Mouse (Mus musculus) forebrain, embryonic 13.5 days (tissue): Measurements from ENCODE around the gene Clstn2. TPM values are rescaled to one million over a fixed set of nuclear protein-coding genes. Genes with fewer than 3 reads are reported as not detected.
A peak's percentile ranks its signal among the peaks of the same experiment; 100 is the strongest.

Source experiments
- ATAC-seq: fragments of 200-750 bp; cut with Nextera tagmentation; 2 replicates; pipeline ENCODE4 v1.8.0; 2017
- H3K27ac ChIP-seq: fragments of 300-500 bp; sonication (generic); 2 replicates; pipeline ENCODE4 v1.5.1; 2015; ENCODE audit warnings: inconsistent platforms, mild to moderate bottlenecking, moderate library complexity
- H3K27me3 ChIP-seq: fragments of 300-500 bp; sonication (generic); 2 replicates; pipeline ENCODE4 v1.6.1; 2015; ENCODE audit warnings: mild to moderate bottlenecking, inconsistent platforms
- H3K36me3 ChIP-seq: fragments of 300-500 bp; sonication (generic); 2 replicates; pipeline ENCODE4 v1.6.1; 2015; ENCODE audit warnings: mild to moderate bottlenecking, inconsistent platforms; ENCODE audit not compliant: poor library complexity, severe bottlenecking
- H3K4me1 ChIP-seq: fragments of 300-500 bp; sonication (generic); 2 replicates; pipeline ENCODE4 v1.6.1; 2015; ENCODE audit warnings: inconsistent platforms
- H3K4me2 ChIP-seq: fragments of 300-500 bp; sonication (generic); 2 replicates; pipeline ENCODE4 v1.6.1; 2015; ENCODE audit warnings: inconsistent platforms, mild to moderate bottlenecking, moderate library complexity
- H3K4me3 ChIP-seq: fragments of 300-500 bp; sonication (generic); 2 replicates; pipeline ENCODE4 v1.5.1; 2015; ENCODE audit warnings: mild to moderate bottlenecking, inconsistent platforms
- H3K9ac ChIP-seq: fragments of 300-500 bp; sonication (generic); 2 replicates; pipeline ENCODE4 v1.6.1; 2015; ENCODE audit warnings: mild to moderate bottlenecking, inconsistent platforms
- H3K9me3 ChIP-seq: fragments of 300-500 bp; sonication (generic); replicated peaks from 2 replicates; pipeline ENCODE4 v1.6.1; 2016; ENCODE audit warnings: inconsistent platforms
- WGBS: fragments of 180-500 bp; shearing (Covaris S2); methylation state at CpG from one replicate; pipeline ENCODE4 v1.1.7; 2015; 5-methylcytosine and 5-hydroxymethylcytosine counted together
- polyA plus RNA-seq: library from polyadenylated mRNA; unstranded; fragments of >200 nt; fragmentation: Nextera tagmentation; extraction: Ambion mirVana; gene quantifications from 2 replicates; pipeline ENCODE4 v1.2.1, GENCODE M21; 2015

Gene Clstn2
- polyA plus RNA-seq, 1 experiment from 2014 or later = 3.8 TPM

DNA sequence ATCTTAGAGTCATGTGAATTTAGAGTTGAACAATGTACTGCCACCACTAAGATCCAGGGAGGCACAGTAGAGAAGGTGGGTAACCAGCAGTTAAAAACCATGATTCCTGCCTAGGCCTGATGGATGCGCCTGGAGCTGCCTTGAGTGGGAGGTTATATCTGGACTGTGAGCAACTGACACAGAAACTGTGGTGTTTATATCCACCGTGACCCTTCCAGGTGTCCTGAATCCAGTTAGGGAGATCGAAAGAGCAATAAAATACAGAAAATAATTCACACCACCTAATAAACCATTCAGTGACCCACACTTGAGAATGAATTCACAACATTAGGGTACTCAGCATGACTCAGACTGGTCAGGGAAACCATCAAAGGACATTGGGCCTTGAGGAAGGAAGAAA lies 141.6 kb downstream of the Clstn2 start:
- no peak for ATAC-seq
- no peaks in the 10 kb centered on the region for H3K9me3 ChIP-seq
- no peaks in the 10 kb centered on the region for H3K4me1 ChIP-seq
- H3K27ac ChIP-seq = no peak overlapping the region
- H3K36me3 ChIP-seq = no peaks in the 10 kb centered on the region
- no peak overlapping the region for H3K4me3 ChIP-seq
- 86% methylated on average over 3 of the region's 3 CpGs for WGBS
- H3K4me2 ChIP-seq = no peak overlapping the region
- H3K9ac ChIP-seq = no peak overlapping the region
- no peaks in the 10 kb centered on the region for H3K27me3 ChIP-seq

- WGBS = 88% methylated on average over 3 of the region's 3 CpGs
- no peak overlapping the region for H3K4me3 ChIP-seq
- H3K27ac ChIP-seq = no peak overlapping the region
- H3K27me3 ChIP-seq = no peaks in the 10 kb centered on the region
- H3K9ac ChIP-seq = no peak overlapping the region
- H3K4me1 ChIP-seq = no peaks in the 10 kb centered on the region
- ATAC-seq = no peak
- no peaks in the 10 kb centered on the region for H3K9me3 ChIP-seq
- H3K36me3 ChIP-seq = no peaks in the 10 kb centered on the region
- H3K4me2 ChIP-seq = no peak overlapping the region
These were observed 149.6 kb downstream of the Clstn2 start for GRCm38 (mm10) chr9:97883336-97883735.

DNA sequence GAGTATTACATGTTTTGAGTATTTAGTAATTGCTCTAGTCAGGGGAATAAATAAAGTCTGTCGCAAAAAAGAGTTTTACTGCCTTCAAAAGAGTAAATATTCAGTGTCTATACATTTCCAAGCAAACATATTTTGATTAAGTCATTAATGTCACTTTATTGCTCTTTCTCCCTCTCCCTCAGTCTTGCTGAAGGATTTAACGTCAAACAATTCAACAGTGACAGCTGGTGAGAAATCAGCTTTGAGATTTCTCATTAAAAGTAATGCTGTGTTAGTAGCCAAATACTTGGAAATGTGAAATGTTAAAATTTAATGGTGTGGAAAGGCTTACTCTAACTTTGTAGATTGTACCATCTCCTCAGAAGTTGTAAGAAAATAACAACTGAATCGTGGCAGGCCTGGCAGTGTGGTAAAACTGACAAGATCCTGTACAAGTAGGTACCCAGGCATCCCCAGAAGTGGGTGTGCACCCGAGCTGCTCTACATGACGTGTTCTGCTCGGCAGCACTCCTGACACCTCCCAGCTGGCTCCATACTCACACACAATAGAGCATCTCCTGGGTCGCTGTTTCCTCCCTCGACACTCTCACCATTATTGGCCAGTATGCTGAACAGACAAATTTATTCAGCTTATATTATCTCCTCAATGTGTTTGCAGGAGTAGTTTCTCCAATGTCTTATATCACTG lies 165.8 kb downstream of the Clstn2 start:
- H3K27ac ChIP-seq = no peak overlapping the region
- ATAC-seq = peak; percentile 63; the same call in 1 of the 2 replicates
- WGBS = 54% methylated on average over 8 of the region's 8 CpGs

GRCm38 (mm10) chr9:97852859-97853258 lies 180.1 kb downstream of the Clstn2 start:
- no peak overlapping the region for H3K4me2 ChIP-seq
- ATAC-seq = no peak
- H3K9ac ChIP-seq = no peak overlapping the region
- no peaks in the 10 kb centered on the region for H3K27me3 ChIP-seq
- peaks cover 5% of the 10 kb centered on the region for H3K4me1 ChIP-seq
- H3K27ac ChIP-seq = no peak overlapping the region
- H3K36me3 ChIP-seq = no peaks in the 10 kb centered on the region
- H3K4me3 ChIP-seq = no peak overlapping the region
- H3K9me3 ChIP-seq = no peaks in the 10 kb centered on the region

More for the DNA sequence above, 165.8 kb downstream of the Clstn2 start:
- no peak overlapping the region for H3K9ac ChIP-seq
- H3K4me2 ChIP-seq = no peak overlapping the region
- H3K4me3 ChIP-seq = no peak overlapping the region
- H3K36me3 ChIP-seq = no peaks in the 10 kb centered on the region
- no peaks in the 10 kb centered on the region for H3K27me3 ChIP-seq
- H3K9me3 ChIP-seq = no peaks in the 10 kb centered on the region
- no peaks in the 10 kb centered on the region for H3K4me1 ChIP-seq

- peak; percentile 62; the same call in 1 of the 2 replicates for ATAC-seq
- Histone ChIP-seq H3K4me3 (no peak overlapping the region), H3K4me1 (peaks cover 7% of the 10 kb centered on the region), H3K36me3 (no peaks in the 10 kb centered on the region), H3K9me3 (no peaks in the 10 kb centered on the region), H3K9ac (no peak overlapping the region), H3K4me2 (no peak overlapping the region), H3K27me3 (no peaks in the 10 kb centered on the region), H3K27ac (no peak overlapping the region)
- 67% methylated on average over 12 of the region's 12 CpGs for WGBS
These were observed 184.8 kb downstream of the Clstn2 start for GRCm38 (mm10) chr9:97847873-97848838.

GRCm38 (mm10) chr9:97842054-97842453 lies 190.9 kb downstream of the Clstn2 start:
- Histone ChIP-seq H3K4me2 (no peak overlapping the region), H3K4me3 (no peak overlapping the region), H3K27ac (no peak overlapping the region), H3K27me3 (no peaks in the 10 kb centered on the region), H3K4me1 (no peaks in the 10 kb centered on the region), H3K36me3 (no peaks in the 10 kb centered on the region), H3K9ac (no peak overlapping the region), H3K9me3 (no peaks in the 10 kb centered on the region)
- no peak for ATAC-seq
- WGBS = 92% methylated on average over 7 of the region's 7 CpGs

- no peak overlapping the region for H3K9ac ChIP-seq
- WGBS = 89% methylated on average over 3 of the region's 3 CpGs
- H3K36me3 ChIP-seq = no peaks in the 10 kb centered on the region
- H3K4me1 ChIP-seq = peaks cover 8% of the 10 kb centered on the region
- 0 out of 2 replicates have a peak, but pooled peaks cover 2% of the 10 kb centered on the region for H3K27me3 ChIP-seq
- no peaks in the 10 kb centered on the region for H3K9me3 ChIP-seq
- H3K27ac ChIP-seq = no peak overlapping the region
- H3K4me3 ChIP-seq = no peak overlapping the region
- ATAC-seq = no peak
- H3K4me2 ChIP-seq = no peak overlapping the region
These were observed 201.8 kb downstream of the Clstn2 start for GRCm38 (mm10) chr9:97831216-97831615.

DNA sequence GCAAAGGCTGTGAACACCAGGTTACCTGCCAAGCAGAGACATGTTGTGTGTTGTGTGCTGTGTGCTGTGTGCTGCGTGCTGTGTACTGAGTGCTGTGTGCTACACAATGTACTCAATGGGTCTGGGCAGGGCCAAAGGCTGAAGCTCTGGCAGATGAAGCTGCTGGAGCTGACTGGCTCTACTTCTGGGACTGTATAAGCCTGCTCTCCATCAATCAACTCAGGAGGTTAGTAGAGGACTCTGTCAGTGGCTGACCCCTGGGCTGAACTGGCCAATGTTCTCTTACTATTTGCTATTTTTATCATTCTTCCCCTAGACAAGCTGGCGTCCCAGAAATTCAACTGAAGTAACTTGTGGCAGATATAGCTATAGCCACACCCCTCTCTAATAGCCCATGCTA lies 203.1 kb downstream of the Clstn2 start:
- Histone ChIP-seq H3K27me3 (0 out of 2 replicates have a peak, but pooled peaks cover 2% of the 10 kb centered on the region), H3K27ac (no peak overlapping the region), H3K9ac (no peak overlapping the region), H3K4me1 (peaks cover 13% of the 10 kb centered on the region), H3K4me2 (no peak overlapping the region), H3K9me3 (no peaks in the 10 kb centered on the region), H3K4me3 (no peak overlapping the region), H3K36me3 (no peaks in the 10 kb centered on the region)
- WGBS = 78% methylated on average over 2 of the region's 2 CpGs
- ATAC-seq = no peak

- WGBS = 50% methylated on average over 10 of the region's 10 CpGs
These were observed 205.3 kb downstream of the Clstn2 start for GRCm38 (mm10) chr9:97827689-97828088.

GRCm38 (mm10) chr9:97826077-97826947 lies 206.7 kb downstream of the Clstn2 start:
- peak; percentile 86 for ATAC-seq

More at GRCm38 (mm10) chr9:97827689-97828088, 205.3 kb downstream of the Clstn2 start:
- Histone ChIP-seq H3K36me3 (no peaks in the 10 kb centered on the region), H3K9ac (no peak overlapping the region), H3K27ac (no peak overlapping the region), H3K4me3 (no peak overlapping the region), H3K27me3 (0 out of 2 replicates have a peak, but pooled peaks cover 2% of the 10 kb centered on the region), H3K4me2 (no peak overlapping the region), H3K9me3 (no peaks in the 10 kb centered on the region), H3K4me1 (peaks cover 13% of the 10 kb centered on the region)
- ATAC-seq = peak; percentile 52; the same call in 1 of the 2 replicates

DNA sequence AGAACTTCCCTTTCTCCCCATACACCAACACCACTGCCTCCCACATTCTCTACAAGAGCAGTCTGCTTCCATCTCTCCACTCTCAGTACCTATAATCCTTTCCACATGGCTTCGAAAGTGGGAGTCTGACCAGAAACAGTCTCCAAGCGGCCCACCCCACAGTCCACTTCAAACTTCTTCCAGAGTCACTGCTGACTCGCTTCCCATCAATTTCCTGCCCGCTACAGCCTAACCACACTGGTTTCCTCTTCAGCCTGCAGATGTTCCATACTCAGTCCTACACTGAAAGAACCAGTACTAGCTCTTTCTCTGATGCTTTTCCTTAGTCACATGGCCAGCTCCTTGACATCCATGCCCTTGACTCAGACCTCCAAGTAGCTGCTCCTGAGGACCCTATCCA lies 215.9 kb downstream of the Clstn2 start:
- no peaks in the 10 kb centered on the region for H3K27me3 ChIP-seq
- WGBS = 94% methylated on average over 4 of the region's 4 CpGs
- H3K27ac ChIP-seq = no peak overlapping the region
- H3K36me3 ChIP-seq = no peaks in the 10 kb centered on the region
- no peak overlapping the region for H3K9ac ChIP-seq
- H3K4me2 ChIP-seq = no peak overlapping the region
- no peak overlapping the region for H3K4me3 ChIP-seq
- no peaks in the 10 kb centered on the region for H3K4me1 ChIP-seq
- no peak for ATAC-seq
- H3K9me3 ChIP-seq = no peaks in the 10 kb centered on the region

More at GRCm38 (mm10) chr9:97826077-97826947, 206.7 kb downstream of the Clstn2 start:
- Histone ChIP-seq H3K9me3 (no peaks in the 10 kb centered on the region), H3K27ac (no peak overlapping the region), H3K4me2 (no peak overlapping the region), H3K9ac (no peak overlapping the region), H3K27me3 (0 out of 2 replicates have a peak, but pooled peaks cover 2% of the 10 kb centered on the region), H3K4me1 (peaks cover 13% of the 10 kb centered on the region), H3K36me3 (no peaks in the 10 kb centered on the region), H3K4me3 (no peak overlapping the region)
- WGBS = 42% methylated on average over 16 of the region's 16 CpGs
